Mouse (Mus musculus) heart, embryonic 13.5 days (tissue): Measurements from ENCODE around the gene Ttc13. TPM values are rescaled to one million over a fixed set of nuclear protein-coding genes. Genes with fewer than 3 reads are reported as not detected.
A peak's percentile ranks its signal among the peaks of the same experiment; 100 is the strongest.

Experiments used
- ATAC-seq: fragments of 200-750 bp; cut with Nextera tagmentation; 2 replicates; pipeline ENCODE4 v1.8.0; 2017; ENCODE audit warnings: moderate TSS enrichment; ENCODE audit not compliant: insufficient number of reproducible peaks, low FRiP score, low TSS enrichment; ENCODE audit errors: extremely low read depth
- H3K27ac ChIP-seq: fragments of 300-500 bp; sonication (generic); replicated peaks from 2 replicates; pipeline ENCODE4 v1.5.1; 2015; ENCODE audit warnings: moderate library complexity, mild to moderate bottlenecking, inconsistent platforms
- H3K27me3 ChIP-seq: fragments of 300-500 bp; sonication (generic); replicated peaks from 2 replicates; pipeline ENCODE4 v1.6.1; 2015; ENCODE audit warnings: mild to moderate bottlenecking, inconsistent platforms
- H3K36me3 ChIP-seq: fragments of 300-500 bp; sonication (generic); 2 replicates; pipeline ENCODE4 v1.6.1; 2015; ENCODE audit warnings: mild to moderate bottlenecking, inconsistent platforms
- H3K4me1 ChIP-seq: fragments of 300-500 bp; sonication (generic); 2 replicates; pipeline ENCODE4 v1.6.1; 2015; ENCODE audit warnings: inconsistent platforms
- H3K4me2 ChIP-seq: fragments of 300-500 bp; sonication (generic); 2 replicates; pipeline ENCODE4 v1.6.1; 2015; ENCODE audit warnings: inconsistent platforms, mild to moderate bottlenecking, moderate library complexity
- H3K4me3 ChIP-seq: fragments of 300-500 bp; sonication (generic); 2 replicates; pipeline ENCODE4 v1.5.1; 2015; ENCODE audit warnings: moderate library complexity, mild to moderate bottlenecking, inconsistent platforms
- H3K9ac ChIP-seq: fragments of 300-500 bp; sonication (generic); 2 replicates; pipeline ENCODE4 v1.6.1; 2015; ENCODE audit warnings: inconsistent platforms, mild to moderate bottlenecking, moderate library complexity
- H3K9me3 ChIP-seq: fragments of 300-500 bp; sonication (generic); 2 replicates; pipeline ENCODE4 v1.6.1; 2016; ENCODE audit warnings: inconsistent platforms
- WGBS: fragments of 180-500 bp; shearing (Covaris S2); methylation state at CpG from one replicate; pipeline ENCODE4 v1.1.7; 2015; ENCODE audit warnings: mixed read lengths; 5-methylcytosine and 5-hydroxymethylcytosine counted together
- polyA plus RNA-seq: library from polyadenylated mRNA; unstranded; fragments of >200 nt; fragmentation: Nextera tagmentation; extraction: Ambion mirVana; gene quantifications from 2 replicates; pipeline ENCODE4 v1.2.1, GENCODE M21; 2015

The Ttc13 gene
- polyA plus RNA-seq, 1 experiment from 2014 or later, result 27.0 TPM

DNA sequence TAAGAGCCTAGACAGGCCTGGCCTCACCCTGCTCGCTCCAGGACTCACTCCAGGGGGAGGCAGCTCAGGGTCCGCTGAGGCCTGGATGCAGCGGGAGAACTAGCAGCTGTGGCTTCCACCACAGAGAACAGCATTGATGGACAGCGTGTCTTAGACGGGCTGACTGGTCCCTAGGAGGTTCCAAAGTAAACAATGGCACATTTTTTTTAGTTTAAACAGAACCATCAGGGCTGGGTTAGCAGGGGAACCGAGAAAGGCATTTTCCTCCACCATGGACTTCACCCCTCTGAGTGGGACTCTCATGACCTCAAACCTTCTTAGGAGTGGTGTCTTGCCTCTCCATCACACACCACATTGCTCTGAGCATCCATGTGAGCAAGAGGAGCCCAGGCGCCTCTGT lies 89.8 kb downstream of the Ttc13 start:
- no peak overlapping the region for H3K4me2 ChIP-seq
- ATAC-seq, result no peak
- peak overlapping the region; percentile 33; the same call in 1 of the 2 replicates for H3K9ac ChIP-seq
- H3K9me3 ChIP-seq, result no peaks in the 10 kb centered on the region
- WGBS, result 34% methylated on average over 7 of the region's 7 CpGs
- peaks cover 25% of the 10 kb centered on the region for H3K36me3 ChIP-seq
- no peaks in the 10 kb centered on the region for H3K27me3 ChIP-seq
- no peak overlapping the region for H3K4me3 ChIP-seq
- H3K27ac ChIP-seq, result peak overlapping the region; percentile 89
- H3K4me1 ChIP-seq, result peaks cover 46% of the 10 kb centered on the region

DNA sequence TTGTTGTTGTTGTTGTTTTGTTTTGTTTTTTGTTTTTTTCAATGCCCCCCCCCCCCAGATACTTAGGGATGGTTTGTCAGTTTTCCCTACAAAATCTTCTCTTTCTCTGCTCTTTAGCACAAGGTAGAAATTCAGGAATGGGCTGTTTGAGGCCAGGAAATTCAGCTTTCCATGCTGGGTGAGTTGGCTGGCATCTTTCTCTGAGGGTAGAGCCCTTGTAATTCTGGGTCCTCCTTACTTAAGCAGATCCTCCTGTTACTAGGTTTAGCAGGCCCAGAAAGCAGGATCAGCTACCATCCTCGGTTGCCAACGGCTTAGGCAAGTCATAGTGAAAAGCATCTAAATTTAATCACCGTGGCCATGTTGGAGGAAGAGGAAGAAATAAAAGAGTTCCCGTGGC lies 90.9 kb downstream of the Ttc13 start:
- no peaks in the 10 kb centered on the region for H3K27me3 ChIP-seq
- H3K4me1 ChIP-seq, result peaks cover 45% of the 10 kb centered on the region
- H3K4me2 ChIP-seq, result no peak overlapping the region
- peaks cover 15% of the 10 kb centered on the region for H3K36me3 ChIP-seq
- H3K9me3 ChIP-seq, result peaks cover 3% of the 10 kb centered on the region; the same call in 1 of the 2 replicates
- no peak for ATAC-seq
- WGBS, result 82% methylated on average over 4 of the region's 4 CpGs
- H3K4me3 ChIP-seq, result no peak overlapping the region
- no peak overlapping the region for H3K27ac ChIP-seq
- H3K9ac ChIP-seq, result no peak overlapping the region

DNA sequence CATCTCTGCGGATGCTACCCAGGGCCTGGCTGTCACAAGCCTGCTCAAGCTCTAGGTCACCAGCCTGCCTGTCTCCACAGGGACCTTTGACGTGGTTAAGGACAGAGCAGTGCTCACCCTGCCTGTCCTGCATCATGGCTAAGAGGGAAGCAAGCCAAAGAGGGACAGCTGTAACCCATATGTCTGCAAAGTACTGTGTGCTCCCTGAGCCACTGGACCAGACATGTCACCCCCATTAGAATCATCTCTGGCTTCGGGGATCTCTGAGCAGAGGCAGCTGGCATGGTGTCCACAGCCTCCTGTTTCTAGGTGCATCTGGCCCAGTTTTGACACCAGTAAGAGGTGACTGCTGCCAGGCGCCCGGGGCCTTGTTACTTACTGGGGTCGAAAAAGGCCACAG lies 91.3 kb downstream of the Ttc13 start:
- Histone ChIP-seq H3K9me3 (peaks cover 4% of the 10 kb centered on the region; the same call in 1 of the 2 replicates), H3K27me3 (no peaks in the 10 kb centered on the region), H3K4me1 (peaks cover 44% of the 10 kb centered on the region), H3K9ac (no peak overlapping the region), H3K27ac (no peak overlapping the region), H3K4me2 (no peak overlapping the region), H3K4me3 (no peak overlapping the region), H3K36me3 (peaks cover 11% of the 10 kb centered on the region)
- no peak for ATAC-seq
- WGBS, result 67% methylated on average over 6 of the region's 6 CpGs

DNA sequence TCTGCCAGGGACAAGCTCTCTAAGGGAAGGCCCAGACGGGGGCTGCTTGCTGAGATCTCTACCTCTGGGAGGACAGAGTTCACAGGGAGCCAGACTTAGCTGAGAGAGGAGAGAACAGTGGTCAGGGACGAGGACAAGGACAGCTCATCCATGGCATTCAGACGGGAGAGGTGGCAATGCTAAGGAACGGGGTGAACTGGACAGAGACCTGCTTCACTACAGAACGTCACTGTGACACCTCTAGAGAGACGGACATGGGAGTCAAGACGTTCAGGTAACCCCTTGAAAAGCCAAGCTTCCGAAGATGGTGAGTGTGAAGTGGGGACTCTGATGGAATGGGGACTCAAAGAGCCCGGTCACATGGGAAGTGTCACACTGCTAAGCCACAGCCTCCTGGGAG lies 95.5 kb downstream of the Ttc13 start:
- no peak for ATAC-seq
- WGBS, result 77% methylated on average over 9 of the region's 9 CpGs

More for the DNA sequence above, 95.5 kb downstream of the Ttc13 start:
- Histone ChIP-seq H3K9ac (no peak overlapping the region), H3K27ac (no peak overlapping the region), H3K27me3 (no peaks in the 10 kb centered on the region), H3K9me3 (peaks cover 7% of the 10 kb centered on the region; the same call in 1 of the 2 replicates), H3K4me1 (peaks cover 16% of the 10 kb centered on the region), H3K36me3 (no peaks in the 10 kb centered on the region), H3K4me2 (no peak overlapping the region), H3K4me3 (no peak overlapping the region)

Other genes with a start within 250 kb of the Ttc13 start
- gene Cog2, start 201.2 kb downstream of the Ttc13 start, polyA plus RNA-seq, result 20.5 and 20.7 TPM in 2 replicates
- gene Agt, start 152.3 kb downstream of the Ttc13 start, polyA plus RNA-seq, result 0.88 and 2.8 TPM in 2 replicates
- gene Capn9, start 145.9 kb downstream of the Ttc13 start, polyA plus RNA-seq, result 0.08 and 0.69 TPM in 2 replicates
- gene 2310022B05Rik, start 58.6 kb downstream of the Ttc13 start, polyA plus RNA-seq, result 37.8 TPM in 2 replicates
- 14.0 and 17.2 TPM in 2 replicates for gene Arv1, start 156 bp upstream of the Ttc13 start, polyA plus RNA-seq
- 2.2 and 2.4 TPM in 2 replicates for gene Fam89a, start 29.8 kb upstream of the Ttc13 start, polyA plus RNA-seq
- gene Trim67, start 71.1 kb upstream of the Ttc13 start, polyA plus RNA-seq, result 0.16 and 0.17 TPM in 2 replicates
- gene Gnpat, start 141.1 kb upstream of the Ttc13 start, polyA plus RNA-seq, result 94.8 and 101 TPM in 2 replicates
- gene 2810004N23Rik, start 141.1 kb upstream of the Ttc13 start, polyA plus RNA-seq, result 47.8 and 52.9 TPM in 2 replicates
- 5.9 and 6.2 TPM in 2 replicates for gene Exoc8, start 175.7 kb upstream of the Ttc13 start, polyA plus RNA-seq
- 6.8 and 7.1 TPM in 2 replicates for gene Sprtn, start 175.9 kb upstream of the Ttc13 start, polyA plus RNA-seq
- gene Egln1, start 227.3 kb upstream of the Ttc13 start, polyA plus RNA-seq, result 13.5 and 15.0 TPM in 2 replicates